Mouse (Mus musculus) inflammation-experienced regulatory T-cells, adult 6 months (primary cell): ENCODE measurements around the gene Etnk2. TPM values are rescaled to one million over a fixed set of nuclear protein-coding genes. Genes with fewer than 3 reads are reported as not detected.
"Not testable (repeated sequence)": the region's sequence is repeated elsewhere in the genome, so short reads cannot be mapped to it uniquely, and the experiment has no call there.

Source experiments
- ATAC-seq: one replicate; pipeline ENCODE4 v1.8.0; 2017
- polyA plus RNA-seq, 3 experiments: library from polyadenylated mRNA; unstranded; fragments of 100-300 nt; shearing (Covaris generic); gene quantifications; one replicate each; pipeline ENCODE4 v1.2.1; 2017

Etnk2 gene
- not detected for polyA plus RNA-seq

- ATAC-seq = no peak
Measured at GRCm38 (mm10) chr1:133363276-133364021, at the start of gene Etnk2. TSS of gene Etnk2 (plus strand) at chr1:133363572.

GRCm38 (mm10) chr1:133314364-133314763, 49.0 kb upstream of the Etnk2 start:
- ATAC-seq = no peak

DNA sequence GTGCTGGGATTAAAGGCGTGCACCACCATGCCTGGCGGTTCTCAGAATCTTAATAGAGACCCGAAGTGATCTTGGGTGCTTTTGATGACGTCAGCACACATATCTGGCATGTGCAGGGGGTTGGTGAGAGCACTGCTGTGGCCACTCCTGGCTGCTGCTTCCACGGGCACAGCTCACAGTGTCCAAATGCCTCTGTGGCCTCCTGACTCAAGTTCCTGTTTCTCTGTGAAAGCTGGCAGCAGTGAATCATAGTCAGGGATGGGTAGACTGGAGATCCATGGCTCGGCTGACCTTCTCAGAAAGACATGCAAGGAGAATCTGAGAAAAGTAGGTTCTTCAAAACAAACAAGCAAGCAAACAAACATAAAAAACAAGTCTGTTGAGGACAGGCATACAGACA, 47.6 kb upstream of the Etnk2 start:
- no peak for ATAC-seq

DNA sequence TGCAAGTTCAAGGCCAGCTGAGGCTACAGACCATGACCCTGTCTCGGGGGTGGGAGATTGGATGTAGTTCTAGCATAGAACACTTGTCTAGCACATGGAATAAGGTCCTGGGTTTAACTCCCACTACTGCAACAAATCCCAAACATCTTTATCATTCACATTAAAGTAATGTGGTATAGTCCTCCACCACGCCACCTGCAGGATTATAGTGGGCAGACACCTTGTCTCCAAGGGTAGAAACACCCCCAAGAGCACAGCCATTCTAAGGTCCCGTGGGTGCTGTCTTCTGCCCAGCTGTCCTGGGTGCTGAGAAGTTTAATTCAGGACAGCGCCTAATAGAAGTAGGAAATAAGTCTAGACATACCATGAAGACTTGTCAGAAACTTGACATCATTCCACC, 46.8 kb upstream of the Etnk2 start:
- ATAC-seq = no peak

GRCm38 (mm10) chr1:133317149-133317548, 46.2 kb upstream of the Etnk2 start:
- ATAC-seq = no peak

DNA sequence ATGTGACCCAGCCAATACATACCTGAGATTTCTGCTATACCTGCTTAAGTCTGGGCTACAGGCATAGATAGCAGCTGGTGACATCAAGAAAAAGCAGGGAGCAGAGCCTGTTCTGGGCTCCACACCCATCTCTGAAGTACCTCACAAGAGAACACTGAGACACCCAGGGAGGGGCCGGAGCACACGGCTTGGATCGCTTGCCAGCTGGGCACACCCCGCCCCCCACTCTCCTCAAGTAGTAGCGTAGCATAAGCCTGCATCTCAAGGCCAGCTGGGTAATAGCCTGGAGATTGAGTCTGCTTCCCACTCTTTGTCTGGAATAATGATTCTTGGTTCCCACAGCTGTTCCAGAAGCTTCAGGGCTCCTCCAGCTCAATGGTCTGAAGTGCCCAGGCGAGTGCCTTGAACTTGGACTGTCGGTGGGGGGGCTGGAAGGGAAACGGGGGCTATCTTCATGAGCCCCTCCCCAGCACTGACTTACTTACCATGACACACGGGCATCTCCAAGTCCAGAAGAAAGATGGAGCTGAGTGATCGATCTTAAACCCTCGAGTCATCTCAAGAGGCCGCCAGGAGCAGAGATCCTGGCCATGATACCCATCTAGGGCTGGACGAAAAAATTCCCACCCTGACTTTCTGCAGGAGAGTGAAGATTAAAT, 42.0 kb upstream of the Etnk2 start, which contains the start of gene Kiss1:
Kiss1 (plus strand) TSS at position 609 of the 659 bp plus-strand sequence.
- no peak for ATAC-seq

DNA sequence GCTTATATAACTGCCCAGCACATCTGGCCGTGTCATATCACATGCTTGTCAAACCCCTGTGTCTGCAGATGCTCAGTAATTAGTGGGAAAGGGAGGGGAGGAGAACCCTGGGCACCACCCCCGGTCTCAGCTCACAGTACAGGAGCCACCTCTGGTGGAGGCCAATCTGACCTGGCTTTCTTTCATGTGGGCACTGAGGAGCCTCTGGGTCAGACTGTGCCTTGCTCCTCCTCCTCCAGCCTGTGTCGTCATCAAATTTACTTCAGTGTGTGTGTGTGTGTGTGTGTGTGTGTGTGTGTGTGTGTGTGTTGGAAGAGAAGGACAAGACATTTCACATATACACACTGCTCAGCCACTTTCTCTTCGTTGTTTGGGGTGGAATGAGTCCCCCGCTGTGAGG, 40.0 kb upstream of the Etnk2 start:
- no peak for ATAC-seq

DNA sequence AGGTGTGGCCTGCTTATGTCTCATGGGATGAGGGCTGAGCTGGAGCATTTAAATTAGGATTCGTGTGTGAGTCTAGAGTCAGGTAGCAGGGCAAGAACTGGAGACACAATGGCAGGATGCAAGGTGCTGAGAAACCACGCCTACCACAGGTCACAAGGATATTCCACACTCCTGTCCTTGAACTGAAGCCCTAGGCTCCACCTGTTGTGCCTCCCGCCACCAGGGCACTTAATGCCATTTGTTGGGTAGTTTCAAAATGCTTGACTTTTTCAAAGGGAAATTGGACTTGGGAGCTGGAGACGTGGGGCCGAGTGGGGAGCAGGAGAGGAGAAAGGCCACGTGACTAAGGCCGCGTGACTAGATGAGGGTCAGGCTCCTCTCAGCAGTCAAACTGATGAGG, 37.4 kb upstream of the Etnk2 start:
- no peak for ATAC-seq

GRCm38 (mm10) chr1:133327094-133327493, 36.3 kb upstream of the Etnk2 start:
- no peak for ATAC-seq

DNA sequence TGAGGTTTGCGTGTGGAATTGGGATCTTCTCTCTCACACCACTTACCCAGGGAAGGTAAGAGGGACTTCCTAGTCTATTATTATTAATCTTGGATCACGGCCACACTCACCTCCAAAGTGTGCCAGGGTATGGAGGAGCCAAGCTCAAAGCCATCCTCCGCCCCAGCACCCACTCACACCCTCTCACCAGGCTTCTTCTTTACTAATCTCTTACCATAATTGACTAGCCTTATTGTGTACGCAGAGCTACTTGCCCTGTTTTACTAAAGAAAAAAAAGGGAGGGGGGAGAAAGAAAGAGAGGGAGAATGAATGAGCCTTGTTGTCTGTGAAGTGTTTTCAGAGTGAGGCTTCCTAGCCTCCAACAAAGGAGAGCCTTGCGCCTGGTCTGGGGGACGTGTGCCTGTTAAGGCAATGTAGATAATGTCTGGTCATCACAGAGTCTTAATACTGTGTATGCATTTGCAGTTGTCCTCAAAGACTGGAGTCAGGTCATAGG, 35.0 kb upstream of the Etnk2 start:
- no peak for ATAC-seq

DNA sequence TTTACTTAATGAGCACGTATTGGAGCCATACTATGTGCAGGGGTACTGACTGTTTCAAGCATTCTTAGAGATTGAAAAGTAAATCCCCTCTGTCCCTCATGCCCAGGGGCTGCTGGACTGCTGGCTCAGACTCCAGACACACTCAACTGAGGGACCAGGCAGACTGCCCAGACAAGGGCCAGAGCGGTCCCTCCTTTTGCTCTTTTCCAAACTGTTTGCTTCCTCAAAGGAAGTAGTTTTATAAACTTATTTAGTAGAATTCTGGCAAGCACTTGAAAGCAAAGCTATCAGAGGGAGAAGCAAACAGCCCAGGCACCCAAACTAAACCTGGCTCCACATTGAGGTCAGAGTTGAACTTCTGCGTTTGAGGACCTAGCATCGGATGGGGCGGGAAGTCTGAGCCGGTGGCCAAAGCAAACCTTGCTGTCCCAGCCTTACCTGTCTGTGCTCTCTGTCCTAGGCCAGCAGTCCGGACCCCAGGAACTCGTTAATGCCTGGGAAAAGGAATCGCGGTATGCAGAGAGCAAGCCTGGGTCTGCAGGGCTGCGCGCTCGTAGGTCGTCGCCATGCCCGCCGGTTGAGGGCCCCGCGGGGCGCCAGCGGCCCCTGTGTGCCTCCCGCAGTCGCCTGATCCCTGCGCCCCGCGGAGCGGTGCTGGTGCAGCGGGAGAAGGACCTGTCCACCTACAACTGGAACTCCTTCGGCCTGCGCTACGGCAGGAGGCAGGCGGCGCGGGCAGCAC, 34.3 kb upstream of the Etnk2 start:
- no peak for ATAC-seq

GRCm38 (mm10) chr1:133329638-133329964, 33.8 kb upstream of the Etnk2 start:
- no peak for ATAC-seq

- ATAC-seq = no peak
Measured at GRCm38 (mm10) chr1:133331142-133331541, 32.2 kb upstream of the Etnk2 start.

- no peak for ATAC-seq
Measured at GRCm38 (mm10) chr1:133332656-133333430, 30.5 kb upstream of the Etnk2 start.

GRCm38 (mm10) chr1:133333937-133334336, 29.4 kb upstream of the Etnk2 start:
- ATAC-seq = no peak

DNA sequence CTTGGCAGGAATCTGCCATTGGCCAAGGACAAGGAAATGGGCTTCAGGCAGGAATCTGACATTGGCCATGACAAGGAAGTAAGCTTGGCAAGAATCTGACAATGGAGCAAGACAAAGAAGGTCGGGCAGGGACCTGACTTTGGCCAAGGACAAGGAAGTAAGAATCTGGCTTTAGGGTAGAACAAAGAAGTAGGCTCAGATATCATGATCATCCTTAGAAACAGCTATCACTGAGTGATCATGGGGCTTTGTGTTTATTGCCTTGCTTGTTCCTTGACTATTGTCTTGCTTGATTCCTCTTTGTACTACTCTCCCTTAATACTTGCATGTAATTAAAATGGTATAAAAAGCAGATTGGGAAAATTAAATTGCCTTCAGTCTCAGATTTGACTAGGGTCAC, 23.0 kb upstream of the Etnk2 start:
- ATAC-seq = not testable (repeated sequence)

DNA sequence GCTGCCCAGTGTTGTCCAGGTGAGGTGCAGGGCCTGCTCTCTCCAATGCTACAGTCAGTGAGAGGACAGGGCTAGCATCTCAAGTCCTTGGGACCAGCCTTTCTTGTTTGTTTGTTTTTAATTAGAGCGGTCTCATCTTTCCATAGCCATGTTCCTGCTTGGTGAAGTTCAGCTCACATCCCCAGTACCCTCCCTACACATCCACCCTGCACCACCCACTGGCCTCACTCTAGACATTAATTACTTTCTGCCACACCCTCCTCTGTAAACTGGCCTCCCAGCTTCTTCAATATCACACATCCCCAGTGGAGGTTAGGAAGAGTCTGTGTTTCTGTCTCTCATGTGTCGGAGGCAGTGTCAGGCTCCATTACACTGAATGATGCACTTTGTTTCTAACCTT, 19.0 kb upstream of the Etnk2 start:
- ATAC-seq = no peak

GRCm38 (mm10) chr1:133346531-133346930, 16.8 kb upstream of the Etnk2 start:
- no peak for ATAC-seq

GRCm38 (mm10) chr1:133347226-133347625, 16.1 kb upstream of the Etnk2 start:
- ATAC-seq = no peak

GRCm38 (mm10) chr1:133347693-133348520, 15.5 kb upstream of the Etnk2 start:
- ATAC-seq = no peak

DNA sequence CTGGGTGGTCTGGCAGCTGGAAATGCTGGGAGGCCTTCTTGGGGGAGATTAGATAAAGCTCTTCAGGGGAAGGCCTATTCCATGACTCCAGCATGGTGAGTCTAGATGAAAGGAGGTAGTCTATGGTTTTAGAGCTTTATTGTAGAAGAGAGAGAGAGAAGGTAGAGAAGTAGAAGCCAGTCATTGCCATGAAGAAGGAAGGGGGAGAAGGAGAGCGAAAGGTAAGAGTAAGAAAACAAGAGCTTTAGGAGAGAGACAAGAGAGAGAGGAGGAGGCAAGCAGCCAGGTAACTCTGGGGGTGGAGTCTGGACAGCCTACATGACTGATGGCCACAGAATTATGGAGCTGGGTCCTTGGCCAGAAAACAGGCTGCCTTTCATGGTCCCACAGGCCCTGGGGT, 13.2 kb upstream of the Etnk2 start, which contains the start of gene Ren1:
Ren1 (plus strand) TSS at position 301 of the 400 bp plus-strand sequence.
- no peak for ATAC-seq

DNA sequence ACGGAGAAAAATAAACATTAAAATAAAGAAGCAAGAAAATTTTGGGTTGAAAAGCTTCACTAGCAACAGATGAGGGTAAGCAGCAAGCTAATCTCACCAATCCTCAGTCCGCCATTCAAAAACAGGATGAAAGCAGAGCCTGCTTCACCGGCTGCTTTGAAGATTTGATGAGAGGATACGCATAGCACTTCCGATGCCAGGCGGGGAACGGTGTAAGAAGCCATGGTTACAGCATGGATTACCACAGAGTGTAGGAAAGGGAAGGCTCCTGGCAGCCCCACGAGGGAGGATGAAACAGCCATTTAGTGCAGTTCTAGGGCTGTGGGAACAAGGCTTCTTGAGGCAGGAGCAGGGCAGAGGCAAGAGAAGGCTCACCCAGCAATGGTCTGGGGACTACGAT, 11.6 kb upstream of the Etnk2 start:
- ATAC-seq = no peak
